Mouse (Mus musculus) cerebellum, postnatal 4 days (tissue): ENCODE results near the gene Hist1h2br.
"Not testable (repeated sequence)": the region's sequence is repeated elsewhere in the genome, so short reads cannot be mapped to it uniquely, and the experiment has no call there.

Source experiments
- DNase-seq, 2 experiments: peaks; one replicate each; pipeline ENCODE4 v3.0.0; 2022; ENCODE audit warnings: low spot score in 2 of 2, mixed read lengths in 1 of 2

Gene Hist1h2br

DNA sequence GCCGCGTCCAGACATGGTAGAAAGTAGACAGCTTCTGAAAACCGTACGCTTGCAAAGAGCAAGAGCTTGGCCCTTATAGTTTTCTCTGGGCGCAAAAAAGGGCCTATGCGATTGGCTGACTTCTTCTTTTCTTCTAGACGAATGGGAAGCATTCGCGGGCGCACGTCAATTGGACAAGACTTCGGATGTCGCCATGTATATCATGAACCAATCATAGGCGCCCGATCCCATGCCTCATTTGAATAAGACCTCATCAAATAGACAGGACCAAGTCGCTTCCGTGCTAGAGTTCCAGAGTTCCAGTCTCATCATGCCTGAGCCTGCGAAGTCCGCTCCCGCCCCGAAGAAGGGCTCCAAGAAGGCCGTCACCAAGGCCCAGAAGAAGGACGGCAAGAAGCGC is at the start of gene Hist1h2br, which contains the start of gene Hist1h2ap:
Hist1h2br (plus strand) TSS at position 283 of the 400 bp plus-strand sequence.
Hist1h2ap (minus strand) TSS at position 47 of the 400 bp plus-strand sequence.
- not testable (repeated sequence) for DNase-seq

DNA sequence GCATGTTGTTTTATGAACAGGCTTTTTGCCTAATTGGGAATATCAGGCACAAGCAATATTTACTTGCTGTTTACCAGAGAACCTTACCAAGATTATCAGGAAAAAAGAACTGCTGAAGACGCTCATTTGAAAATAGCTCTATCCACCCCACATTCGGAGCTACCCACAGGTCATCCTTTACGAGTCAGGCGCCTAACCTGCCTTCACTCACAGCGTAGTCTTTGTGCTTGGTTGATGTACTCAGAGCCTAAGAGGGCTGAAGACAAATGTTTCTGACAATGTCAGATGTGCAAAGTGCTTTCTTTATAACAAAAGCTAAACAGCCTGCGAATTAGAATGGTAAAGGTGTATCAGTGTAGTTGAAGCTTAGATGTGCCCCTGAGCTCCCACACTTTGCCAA is 49.2 kb upstream of the Hist1h2br start:
- no peak for DNase-seq

- DNase-seq = no peak
Observed at GRCm38 (mm10) chr13:21786189-21786898, 47.2 kb upstream of the Hist1h2br start.

DNA sequence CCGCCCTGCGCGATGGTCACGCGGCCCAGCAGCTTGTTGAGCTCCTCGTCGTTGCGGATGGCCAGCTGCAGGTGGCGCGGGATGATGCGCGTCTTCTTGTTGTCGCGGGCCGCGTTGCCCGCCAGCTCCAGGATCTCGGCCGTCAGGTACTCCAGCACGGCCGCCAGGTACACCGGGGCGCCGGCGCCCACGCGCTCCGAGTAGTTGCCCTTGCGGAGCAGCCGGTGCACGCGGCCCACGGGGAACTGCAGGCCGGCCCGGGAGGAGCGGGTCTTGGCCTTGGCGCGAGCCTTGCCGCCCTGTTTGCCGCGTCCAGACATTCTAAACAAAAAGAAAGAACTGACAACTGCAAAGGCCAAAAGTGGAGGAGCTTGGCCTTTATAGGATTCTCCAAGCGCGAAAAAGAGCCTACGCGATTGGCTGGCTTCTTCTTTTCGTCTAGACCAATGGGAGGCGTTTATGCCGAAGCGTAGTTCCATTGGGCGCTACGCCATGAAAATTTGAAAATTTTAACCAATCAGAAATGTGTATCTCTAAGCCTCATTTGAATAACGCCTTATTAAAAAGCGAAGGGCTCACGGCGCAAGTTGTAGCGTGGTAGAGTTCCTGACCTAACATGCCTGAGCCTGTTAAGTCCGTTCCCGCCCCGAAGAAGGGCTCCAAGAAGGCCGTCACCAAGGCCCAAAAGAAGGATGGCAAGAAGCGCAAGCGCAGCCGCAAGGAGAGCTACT is 46.5 kb upstream of the Hist1h2br start, which contains the start of the genes Hist1h2an and Hist1h2bp:
Hist1h2an (minus strand) TSS at position 320 of the 731 bp plus-strand sequence.
Hist1h2bp (plus strand) TSS at position 563 of the 731 bp plus-strand sequence.
- DNase-seq = peak; percentile 34 to 84

DNA sequence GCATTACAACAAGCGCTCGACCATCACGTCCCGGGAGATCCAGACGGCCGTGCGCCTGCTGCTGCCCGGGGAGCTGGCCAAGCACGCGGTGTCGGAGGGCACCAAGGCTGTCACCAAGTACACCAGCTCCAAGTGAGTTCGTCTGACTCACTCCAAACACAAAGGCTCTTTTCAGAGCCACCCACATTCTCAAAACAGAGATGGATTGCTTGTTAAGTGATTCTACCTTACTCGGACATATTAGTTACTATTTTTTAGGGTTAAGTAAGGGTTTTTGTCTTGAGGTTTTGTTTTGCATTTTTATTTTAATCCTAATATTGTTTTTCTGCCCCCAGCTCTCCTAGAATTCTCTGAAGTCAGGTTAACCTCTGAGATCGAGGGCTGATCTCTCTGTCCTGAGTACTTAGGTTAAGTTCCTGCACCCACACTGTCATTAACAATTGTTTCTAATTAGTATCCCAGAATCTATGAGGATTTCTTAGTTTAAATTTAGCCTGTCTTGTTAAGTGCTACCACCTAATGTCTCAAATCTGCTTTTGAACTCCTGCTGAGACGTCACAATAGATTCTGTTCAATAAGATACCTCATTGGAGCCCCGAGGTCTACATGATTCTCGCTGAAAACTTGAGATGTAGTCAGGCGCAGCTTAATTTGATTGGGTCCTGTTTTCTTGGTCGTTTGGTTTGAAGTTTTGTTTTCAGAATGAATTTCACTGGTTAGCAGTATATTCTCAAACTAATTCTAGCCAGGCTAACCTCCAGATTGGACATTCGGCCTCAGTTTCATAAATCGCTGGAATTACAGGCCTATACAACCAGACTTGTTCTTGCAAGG is 45.6 kb upstream of the Hist1h2br start:
- no peak for DNase-seq

GRCm38 (mm10) chr13:21789925-21790324 is 43.6 kb upstream of the Hist1h2br start:
- DNase-seq = no peak

GRCm38 (mm10) chr13:21790601-21791283 is 42.8 kb upstream of the Hist1h2br start:
- DNase-seq = no peak

DNA sequence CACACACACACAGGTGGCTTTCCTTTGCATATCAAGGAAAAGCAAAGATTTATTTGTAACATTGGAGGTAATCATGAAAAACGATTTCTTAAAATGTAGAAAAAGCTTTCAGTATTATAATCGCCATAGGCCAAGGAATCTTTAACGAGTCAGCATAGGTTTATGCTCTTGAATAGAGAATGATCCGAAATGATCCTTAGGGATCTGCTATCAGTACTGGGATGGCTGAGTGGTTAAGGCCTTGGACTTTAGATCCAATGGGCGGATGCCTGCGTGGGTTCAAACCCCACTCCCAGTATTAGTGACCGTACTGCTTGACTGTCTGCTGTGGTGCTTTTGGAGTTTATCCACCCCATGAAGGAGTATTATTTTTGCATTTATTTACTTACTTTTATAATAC is 38.0 kb upstream of the Hist1h2br start:
- DNase-seq = no peak

DNA sequence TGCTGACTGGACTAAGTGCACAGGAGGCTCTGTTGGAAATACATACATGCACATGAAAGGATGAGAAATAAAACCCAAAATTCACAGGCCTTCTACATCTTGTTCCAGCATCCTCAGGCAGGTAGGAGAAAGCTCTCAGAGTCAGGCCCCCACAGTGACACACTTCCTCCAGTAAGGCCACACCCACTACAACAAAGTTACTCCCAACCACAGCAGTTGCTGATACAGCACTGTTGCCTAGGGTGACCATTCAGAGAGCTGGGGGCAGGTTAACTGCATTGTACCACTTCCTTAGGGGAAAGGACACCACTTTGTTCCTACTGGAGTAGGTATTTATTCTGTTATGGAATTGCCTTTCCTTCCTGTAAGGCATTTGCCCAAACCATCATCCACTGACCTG is 36.4 kb upstream of the Hist1h2br start:
- not testable (repeated sequence) for DNase-seq

- DNase-seq = not testable (repeated sequence)
Observed at GRCm38 (mm10) chr13:21803058-21803457, 30.5 kb upstream of the Hist1h2br start.

DNA sequence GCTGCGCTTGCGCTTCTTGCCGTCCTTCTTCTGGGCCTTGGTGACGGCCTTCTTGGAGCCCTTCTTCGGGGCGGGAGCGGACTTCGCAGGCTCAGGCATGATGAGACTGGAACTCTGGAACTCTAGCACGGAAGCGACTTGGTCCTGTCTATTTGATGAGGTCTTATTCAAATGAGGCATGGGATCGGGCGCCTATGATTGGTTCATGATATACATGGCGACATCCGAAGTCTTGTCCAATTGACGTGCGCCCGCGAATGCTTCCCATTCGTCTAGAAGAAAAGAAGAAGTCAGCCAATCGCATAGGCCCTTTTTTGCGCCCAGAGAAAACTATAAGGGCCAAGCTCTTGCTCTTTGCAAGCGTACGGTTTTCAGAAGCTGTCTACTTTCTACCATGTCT is 23.5 kb upstream of the Hist1h2br start, which contains the start of the genes Hist1h2bq and Hist1h2ao:
Hist1h2bq (minus strand) TSS at position 125 of the 400 bp plus-strand sequence.
Hist1h2ao (plus strand) TSS at position 393 of the 400 bp plus-strand sequence.
- not testable (repeated sequence) for DNase-seq

DNA sequence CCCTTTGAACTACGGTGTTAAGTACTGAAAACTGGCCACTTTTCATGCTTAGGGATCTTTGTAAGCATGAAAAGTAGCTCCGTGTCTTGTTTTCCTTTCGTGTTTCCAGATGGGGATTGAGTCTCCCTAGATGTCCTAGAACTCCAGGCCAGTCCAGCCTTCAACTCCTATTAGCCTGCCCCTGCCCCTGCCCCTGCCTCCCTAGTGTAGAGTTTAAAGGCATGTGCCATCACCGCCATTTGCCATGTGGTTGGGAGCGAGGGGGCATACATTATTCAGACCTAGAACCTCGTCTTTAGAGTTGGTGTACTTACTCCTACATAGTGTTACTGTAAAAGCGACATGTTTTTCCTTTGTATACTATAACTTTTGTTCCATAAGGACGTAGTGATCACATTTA is 22.5 kb upstream of the Hist1h2br start:
- not testable (repeated sequence) for DNase-seq

DNA sequence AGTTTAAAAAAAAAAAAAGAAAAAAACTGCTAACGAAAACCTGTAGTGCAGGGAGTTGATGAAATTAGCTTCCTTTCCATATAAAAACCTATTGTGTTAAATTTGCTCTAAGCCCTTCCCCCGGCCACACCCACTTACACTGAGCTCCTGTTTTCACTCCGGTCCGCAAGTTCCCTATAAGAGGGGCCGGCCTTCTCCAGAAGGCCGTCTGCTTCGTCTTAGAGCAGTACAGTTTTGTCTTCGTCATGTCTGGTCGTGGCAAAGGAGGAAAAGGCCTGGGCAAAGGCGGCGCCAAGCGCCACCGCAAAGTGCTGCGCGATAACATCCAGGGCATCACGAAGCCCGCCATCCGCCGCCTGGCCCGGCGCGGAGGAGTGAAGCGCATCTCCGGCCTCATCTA is 22.0 kb upstream of the Hist1h2br start, which contains the start of gene Hist1h4m:
Hist1h4m (plus strand) TSS at position 208 of the 400 bp plus-strand sequence.
- DNase-seq = not testable (repeated sequence)

GRCm38 (mm10) chr13:21812092-21812491 is 21.5 kb upstream of the Hist1h2br start:
- DNase-seq = not testable (repeated sequence)

- not testable (repeated sequence) for DNase-seq
Observed at GRCm38 (mm10) chr13:21820082-21820890, 13.3 kb upstream of the Hist1h2br start.

DNA sequence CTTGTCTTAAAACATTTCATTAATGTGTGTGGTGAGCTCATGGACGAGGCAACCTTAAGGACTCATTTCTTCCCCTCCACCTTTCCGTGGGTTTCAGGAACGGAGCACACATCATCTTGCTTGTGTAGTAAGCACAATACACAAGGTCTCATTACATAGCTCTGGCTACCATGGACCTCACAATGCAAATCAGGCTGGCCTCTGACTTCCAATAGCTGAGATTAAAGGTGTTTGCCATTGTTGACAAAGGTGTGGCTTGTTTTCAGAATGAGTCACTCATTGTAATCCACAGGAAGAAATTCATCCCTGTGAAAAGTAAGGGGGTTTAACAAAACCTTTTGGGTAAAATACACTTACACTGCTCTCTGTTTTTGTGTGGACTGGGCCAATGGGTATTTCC is 5.0 kb upstream of the Hist1h2br start:
- DNase-seq = no peak

DNA sequence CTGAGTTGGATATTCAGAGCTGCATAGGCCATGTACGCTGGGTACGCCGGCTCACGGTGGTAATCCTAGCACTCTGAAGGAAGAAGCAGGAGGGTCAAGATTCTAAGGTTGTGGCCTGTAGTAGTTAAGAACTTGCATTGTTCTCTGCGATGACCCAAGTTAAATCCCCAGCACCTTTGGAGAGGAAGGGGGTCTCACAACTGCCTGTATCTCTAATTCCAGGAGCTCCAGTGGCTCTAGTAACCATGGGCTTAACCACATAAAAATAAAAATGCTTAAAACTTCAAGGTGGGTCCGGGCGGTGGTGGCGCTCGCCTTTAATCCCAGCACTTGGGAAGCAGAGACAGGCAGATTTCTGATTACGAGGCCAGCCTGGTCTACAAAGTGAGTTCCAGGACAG is 3.2 kb upstream of the Hist1h2br start:
- no peak for DNase-seq

GRCm38 (mm10) chr13:21831418-21832394 is 1.8 kb upstream of the Hist1h2br start, which contains the start of gene Hist1h4n:
Gene Hist1h4n, minus strand, starts transcription at chr13:21832196.
- DNase-seq = not testable (repeated sequence)

GRCm38 (mm10) chr13:21840508-21840907 is 7.0 kb downstream of the Hist1h2br start:
- DNase-seq = not testable (repeated sequence)
